29 mouse cellular contexts compared by ENCODE assay signal in the genomic region with DNA sequence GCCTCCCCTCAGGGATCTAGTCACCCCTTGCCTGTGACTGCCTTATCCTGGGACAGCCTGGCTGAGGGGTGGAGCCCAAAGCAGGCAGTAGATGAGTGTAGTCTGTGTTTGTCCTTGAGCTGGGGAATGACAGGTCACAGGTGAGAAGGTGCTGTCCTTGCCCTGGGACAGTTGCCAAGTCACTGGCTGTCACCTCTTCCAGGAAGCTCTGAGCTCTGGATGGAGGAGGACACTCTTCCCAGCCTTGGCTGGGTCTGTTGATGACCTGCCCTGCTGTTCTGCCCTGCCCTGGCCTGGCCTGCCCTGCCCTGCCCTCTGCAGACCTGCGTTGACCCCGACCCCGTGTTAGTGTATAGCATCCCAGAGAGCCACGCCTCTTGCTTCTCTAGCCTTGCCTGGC. TPM values are rescaled to one million over a fixed set of nuclear protein-coding genes. Genes with fewer than 3 reads are reported as not detected.
DNase-seq lines count a peak whose midpoint lies in the region; ATAC-seq and TF ChIP-seq lines count a peak whose summit lies in the region.
"Had no signal": no experiment of that assay in that cellular context is flagged by ENCODE, and none has a peak within 500 bp of the region (broad histone marks: within the 10 kb centered on the region; RNA-seq: fewer than 3 reads in every experiment).

No protein-coding gene starts in this region.

- peaks cover 0 to 20% of the 10 kb centered on the region in 2 experiments; a peak in 2 of 4 replicates for H3K4me1 ChIP-seq in MEL (ENCODE audit: control insufficient read depth in 1 of 2, insufficient read depth in 2 of 2, low read length in 2 of 2)
- peaks cover 18% of the 10 kb centered on the region for H3K4me1 ChIP-seq in intestine, embryonic 15.5 days (replicated peaks)
- H3K4me1 ChIP-seq in liver, embryonic 12.5 days: peaks cover 34% of the 10 kb centered on the region
- H3K4me1 ChIP-seq in small intestine, adult 2 months (ENCODE audit: control insufficient read depth, insufficient read depth, insufficient read length, low read length): peaks cover 37% of the 10 kb centered on the region
- peaks cover 7% of the 10 kb centered on the region; the same call in 1 of the 2 replicates for H3K4me1 ChIP-seq in forebrain, embryonic 10.5 days
- H3K4me1 ChIP-seq: embryonic facial prominence, embryonic 13.5 days; forebrain, embryonic 13.5 days; limb, embryonic 13.5 days had no signal

- peak; percentile 6; the same call in 1 of the 2 replicates for ATAC-seq in intestine, embryonic 15.5 days
- peak; percentile 33 for ATAC-seq in liver, embryonic 12.5 days
- ATAC-seq: activated CD4-positive, CD25-positive, alpha-beta regulatory T cell, adult 4 months; forebrain, embryonic 13.5 days; midbrain, embryonic 16.5 days had no signal

- H3K27me3 ChIP-seq in MEL (ENCODE audit: control insufficient read depth in 1 of 2, insufficient read depth in 2 of 2, low read length in 2 of 2): peaks cover 0 to 3% of the 10 kb centered on the region in 2 experiments; a peak in 1 of 4 replicates
- no peaks in the 10 kb centered on the region for H3K27me3 ChIP-seq in intestine, embryonic 15.5 days (replicated peaks)
- H3K27me3 ChIP-seq in liver, embryonic 12.5 days (replicated peaks): peaks cover 32% of the 10 kb centered on the region; the same call in 1 of the 2 replicates
- no peaks in the 10 kb centered on the region for H3K27me3 ChIP-seq in small intestine, adult 2 months (ENCODE audit: control insufficient read depth, insufficient read depth, low read length)
- H3K27me3 ChIP-seq in forebrain, embryonic 10.5 days (ENCODE audit: poor library complexity, severe bottlenecking): no peaks in the 10 kb centered on the region
- H3K27me3 ChIP-seq: embryonic facial prominence, embryonic 13.5 days; forebrain, embryonic 13.5 days; limb, embryonic 13.5 days had no signal

- peak; percentile 27 for DNase-seq in MEL (ENCODE audit: low read depth, low spot score)
- no peak for DNase-seq in embryo, embryonic 10 days (ENCODE audit: low spot score)
- DNase-seq in forebrain, embryonic 10.5 days (ENCODE audit: extremely low spot score, low spot score): no peak
- no peak for DNase-seq in spleen, postnatal 4 days (ENCODE audit: low spot score in 2 of 2)
- DNase-seq: adrenal gland, postnatal 10 days; B cell, adult 2 months; cerebellum, adult 2 months; cerebellum, postnatal 25 days; embryo, embryonic 11 days; gastrocnemius, adult 2 months; heart, postnatal 10 days; kidney, adult 9 months; kidney, postnatal 14 days; layer of hippocampus, postnatal 36 days had no signal

- no peak for TF ChIP-seq RAD21 in MEL (IDR thresholded peaks at IDR 0.05; ENCODE audit: low read depth, low read length)

- no peak overlapping the region for H3K9ac ChIP-seq in MEL (ENCODE audit: control insufficient read depth, low read depth, low read length, poor library complexity, severe bottlenecking)
- H3K9ac ChIP-seq in intestine, embryonic 15.5 days: no peak overlapping the region
- no peak overlapping the region for H3K9ac ChIP-seq in liver, embryonic 12.5 days
- H3K9ac ChIP-seq: embryonic facial prominence, embryonic 13.5 days; forebrain, embryonic 13.5 days; limb, embryonic 13.5 days had no signal

- TF ChIP-seq POLR2A in MEL (IDR thresholded peaks at IDR 0.05; ENCODE audit: control insufficient read depth in 1 of 2, insufficient read depth in 1 of 2, low read depth in 1 of 2, low read length in 2 of 2, poor library complexity in 1 of 2): no peak
- no peak for TF ChIP-seq POLR2A in small intestine, adult 2 months (IDR thresholded peaks at IDR 0.05; ENCODE audit: low read depth, low read length)

- no peaks in the 10 kb centered on the region for H3K9me3 ChIP-seq in MEL (replicated peaks; ENCODE audit: insufficient read depth, low read length)
- H3K9me3 ChIP-seq in intestine, embryonic 15.5 days: no peaks in the 10 kb centered on the region
- no peaks in the 10 kb centered on the region for H3K9me3 ChIP-seq in liver, embryonic 12.5 days (replicated peaks)
- H3K9me3 ChIP-seq in forebrain, embryonic 10.5 days: no peaks in the 10 kb centered on the region
- H3K9me3 ChIP-seq: embryonic facial prominence, embryonic 13.5 days; forebrain, embryonic 13.5 days; G1E; limb, embryonic 13.5 days had no signal

- WGBS in intestine, embryonic 15.5 days: 41% methylated on average over 4 of the region's 4 CpGs
- 46% methylated on average over 4 of the region's 4 CpGs for WGBS in liver, embryonic 12.5 days (ENCODE audit: insufficient replicate concordance)
- WGBS in small intestine, adult 2 months: 33% methylated on average over 4 of the region's 4 CpGs
- 84% methylated on average over 4 of the region's 4 CpGs for WGBS in forebrain, embryonic 10.5 days

- H3K4me3 ChIP-seq in MEL (ENCODE audit: control insufficient read depth in 1 of 2, insufficient read depth in 1 of 2, low read depth in 2 of 2, low read length in 2 of 2): no peak overlapping the region
- no peak overlapping the region for H3K4me3 ChIP-seq in intestine, embryonic 15.5 days (replicated peaks)
- no peak overlapping the region for H3K4me3 ChIP-seq in liver, embryonic 12.5 days
- no peak overlapping the region for H3K4me3 ChIP-seq in small intestine, adult 2 months (ENCODE audit: low read depth, low read length)
- H3K4me3 ChIP-seq in forebrain, embryonic 10.5 days: no peak overlapping the region
- H3K4me3 ChIP-seq: embryonic facial prominence, embryonic 13.5 days; erythroblast, embryonic 14.5 days; forebrain, embryonic 13.5 days; gastrocnemius, adult 2 months; layer of hippocampus, adult 2 months; limb, embryonic 13.5 days; myocyte had no signal

- no peak overlapping the region for H3K27ac ChIP-seq in MEL (ENCODE audit: control insufficient read depth, low read depth, low read length)
- H3K27ac ChIP-seq in intestine, embryonic 15.5 days: no peak overlapping the region
- H3K27ac ChIP-seq in liver, embryonic 12.5 days: no peak overlapping the region
- peak overlapping the region; percentile 79 for H3K27ac ChIP-seq in small intestine, adult 2 months (ENCODE audit: insufficient read depth, low read depth, low read length)
- no peak overlapping the region for H3K27ac ChIP-seq in forebrain, embryonic 10.5 days
- H3K27ac ChIP-seq: embryonic facial prominence, embryonic 13.5 days; forebrain, embryonic 13.5 days; gastrocnemius, adult 2 months; layer of hippocampus, adult 2 months; limb, embryonic 13.5 days; macrophage had no signal

- no peak for TF ChIP-seq CTCF in MEL (IDR thresholded peaks at IDR 0.05 in 2 of 3, conservative IDR thresholded peaks at IDR 0.05 in 1 of 3; ENCODE audit: control insufficient read depth in 1 of 3, insufficient read depth in 1 of 3, low read depth in 2 of 3, low read length in 3 of 3, poor library complexity in 1 of 3, severe bottlenecking in 1 of 3)
- 0 out of 2 replicates have a peak, but pooled peaks have one; percentile 5 for TF ChIP-seq CTCF in small intestine, adult 2 months (IDR thresholded peaks at IDR 0.05; ENCODE audit: extremely low read depth, insufficient read length, insufficient replicate concordance, low read depth, low read length)

- peaks cover 0 to 6% of the 10 kb centered on the region in 2 experiments; a peak in 2 of 4 replicates for H3K36me3 ChIP-seq in MEL (ENCODE audit: control insufficient read depth in 1 of 2, insufficient read depth in 2 of 2, low read length in 2 of 2)
- H3K36me3 ChIP-seq in intestine, embryonic 15.5 days: no peaks in the 10 kb centered on the region
- no peaks in the 10 kb centered on the region for H3K36me3 ChIP-seq in liver, embryonic 12.5 days
- H3K36me3 ChIP-seq in small intestine, adult 2 months (ENCODE audit: control insufficient read depth, insufficient read depth, low read length): no peaks in the 10 kb centered on the region
- no peaks in the 10 kb centered on the region for H3K36me3 ChIP-seq in forebrain, embryonic 10.5 days (replicated peaks)
- H3K36me3 ChIP-seq: embryonic facial prominence, embryonic 13.5 days; G1E; limb, embryonic 13.5 days had no signal

- no peak for TF ChIP-seq EP300 in MEL (IDR thresholded peaks at IDR 0.05; ENCODE audit: low read depth in 1 of 2, low read length in 2 of 2)

- H3K4me2 ChIP-seq in intestine, embryonic 15.5 days (replicated peaks): no peak overlapping the region
- H3K4me2 ChIP-seq in liver, embryonic 12.5 days: no peak overlapping the region
- H3K4me2 ChIP-seq: embryonic facial prominence, embryonic 13.5 days; forebrain, embryonic 13.5 days; limb, embryonic 13.5 days had no signal

- no peaks in the 10 kb centered on the region for H3K79me2 ChIP-seq in MEL (ENCODE audit: control insufficient read depth, insufficient read depth, low read length, poor library complexity)

RNA-seq across cellular contexts. Expression of gene Myo15b, which starts 14.2 kb away (rescaled TPM):
- 1.3 and 1.5 TPM in 2 replicates for total RNA-seq in MEL (2012; rRNA removed)
- 1 to 10 TPM in 1 of 2 experiments, not detected in 1; 3.2 TPM for polyA plus RNA-seq in MEL (2012; ENCODE audit: insufficient read depth in 1 of 2, insufficient read length in 2 of 2, low read depth in 1 of 2, low replicate concordance in 2 of 2, missing spikeins in 1 of 2)
- 95.2 and 111 TPM in 2 replicates for polyA plus RNA-seq in intestine, embryonic 15.5 days (2015; fragmentation: Nextera tagmentation; extraction: Ambion mirVana)
- 0.38 and 0.83 TPM in 2 replicates for polyA plus RNA-seq in liver, embryonic 12.5 days (2016; fragmentation: Nextera tagmentation; extraction: Ambion mirVana)
- polyA plus RNA-seq in small intestine, adult 2 months (2012; rRNA removed): 539 and 1,655 TPM in 2 replicates
- 0.06 and 0.11 TPM in 2 replicates for polyA plus RNA-seq in forebrain, embryonic 10.5 days (2016; fragmentation: Nextera tagmentation; extraction: Ambion mirVana)
- total RNA-seq: gastrocnemius, adult 2 months had no signal
- polyA plus RNA-seq: activated CD4-positive, CD25-positive, alpha-beta regulatory T cell, adult 4 months; erythroblast, embryonic 14.5 days; midbrain, embryonic 16.5 days had no signal

RNA-seq across cellular contexts. Expression of gene Smim5, which starts 27.3 kb away (rescaled TPM):
- 24.9 and 41.0 TPM in 2 replicates for total RNA-seq in MEL (2012; rRNA removed)
- 10 to 100 TPM in 1 of 2 experiments, not detected in 1; 24.8 TPM for polyA plus RNA-seq in MEL (2012; ENCODE audit: insufficient read depth in 1 of 2, insufficient read length in 2 of 2, low read depth in 1 of 2, low replicate concordance in 2 of 2, missing spikeins in 1 of 2)
- 1.6 and 3.0 TPM in 2 replicates for polyA plus RNA-seq in intestine, embryonic 15.5 days (2015; fragmentation: Nextera tagmentation; extraction: Ambion mirVana)
- polyA plus RNA-seq in liver, embryonic 12.5 days (2016; fragmentation: Nextera tagmentation; extraction: Ambion mirVana): 47.5 and 48.9 TPM in 2 replicates
- polyA plus RNA-seq in small intestine, adult 2 months (2012; rRNA removed): 0.72 and 2.2 TPM in 2 replicates
- polyA plus RNA-seq in forebrain, embryonic 10.5 days (2016; fragmentation: Nextera tagmentation; extraction: Ambion mirVana): 1.2 and 2.4 TPM in 2 replicates

RNA-seq across cellular contexts. Expression of gene Smim6, which starts 39.4 kb away (rescaled TPM):
- 1.2 and 1.3 TPM in 2 replicates for total RNA-seq in MEL (2012; rRNA removed)
- 1 to 10 TPM in 1 of 2 experiments, not detected in 1; 3.8 TPM for polyA plus RNA-seq in MEL (2012; ENCODE audit: insufficient read depth in 1 of 2, insufficient read length in 2 of 2, low read depth in 1 of 2, low replicate concordance in 2 of 2, missing spikeins in 1 of 2)
- 25.4 and 31.4 TPM in 2 replicates for polyA plus RNA-seq in intestine, embryonic 15.5 days (2015; fragmentation: Nextera tagmentation; extraction: Ambion mirVana)
- 3.1 and 3.7 TPM in 2 replicates for polyA plus RNA-seq in liver, embryonic 12.5 days (2016; fragmentation: Nextera tagmentation; extraction: Ambion mirVana)
- 8.8 and 9.7 TPM in 2 replicates for polyA plus RNA-seq in small intestine, adult 2 months (2012; rRNA removed)
- polyA plus RNA-seq in forebrain, embryonic 10.5 days (2016; fragmentation: Nextera tagmentation; extraction: Ambion mirVana): 0.83 and 1.7 TPM in 2 replicates
- total RNA-seq: gastrocnemius, adult 2 months; heart, adult 8-10 months; layer of hippocampus, adult 2 months; layer of hippocampus, postnatal 36 days; left cerebral cortex, postnatal 14 days had no signal
- polyA plus RNA-seq: cerebellum, adult 2 months; G1E; macrophage had no signal

RNA-seq across cellular contexts. Expression of gene Llgl2, which starts 48.6 kb away (rescaled TPM):
- 13.7 and 15.9 TPM in 2 replicates for total RNA-seq in MEL (2012; rRNA removed)
- 10 to 100 TPM in 1 of 2 experiments, not detected in 1; 22.6 TPM for polyA plus RNA-seq in MEL (2012; ENCODE audit: insufficient read depth in 1 of 2, insufficient read length in 2 of 2, low read depth in 1 of 2, low replicate concordance in 2 of 2, missing spikeins in 1 of 2)
- 77.2 and 80.6 TPM in 2 replicates for polyA plus RNA-seq in intestine, embryonic 15.5 days (2015; fragmentation: Nextera tagmentation; extraction: Ambion mirVana)
- 13.4 and 14.3 TPM in 2 replicates for polyA plus RNA-seq in liver, embryonic 12.5 days (2016; fragmentation: Nextera tagmentation; extraction: Ambion mirVana)
- polyA plus RNA-seq in small intestine, adult 2 months (2012; rRNA removed): 140 and 268 TPM in 2 replicates
- 7.5 and 7.6 TPM in 2 replicates for polyA plus RNA-seq in forebrain, embryonic 10.5 days (2016; fragmentation: Nextera tagmentation; extraction: Ambion mirVana)

RNA-seq across cellular contexts. Expression of gene Tsen54, which starts 57.9 kb away (rescaled TPM):
- total RNA-seq in MEL (2012; rRNA removed): 55.5 and 72.0 TPM in 2 replicates
- polyA plus RNA-seq in MEL (2012; ENCODE audit: insufficient read depth in 1 of 2, insufficient read length in 2 of 2, low read depth in 1 of 2, low replicate concordance in 2 of 2, missing spikeins in 1 of 2): 10 to 100 TPM in 1 of 2 experiments, not detected in 1; 55.8 TPM
- polyA plus RNA-seq in intestine, embryonic 15.5 days (2015; fragmentation: Nextera tagmentation; extraction: Ambion mirVana): 31.3 and 34.9 TPM in 2 replicates
- polyA plus RNA-seq in liver, embryonic 12.5 days (2016; fragmentation: Nextera tagmentation; extraction: Ambion mirVana): 23.5 and 25.6 TPM in 2 replicates
- polyA plus RNA-seq in small intestine, adult 2 months (2012; rRNA removed): 24.3 and 40.8 TPM in 2 replicates
- polyA plus RNA-seq in forebrain, embryonic 10.5 days (2016; fragmentation: Nextera tagmentation; extraction: Ambion mirVana): 34.7 and 41.0 TPM in 2 replicates

Comparison
In these comparisons a context has a peak if more than half of its experiments do, and no peak if none do; other contexts are left out.
1. RNA of gene Myo15b, which starts 14.2 kb away (polyA plus RNA-seq): 539 to 1,655 TPM in small intestine, adult 2 months and 95.2 to 111 TPM in intestine, embryonic 15.5 days; 3.2 TPM in MEL, 0.38 to 0.83 TPM in liver, embryonic 12.5 days and 0.06 to 0.11 TPM in forebrain, embryonic 10.5 days; every median in the first group is over 10 times any median in the second.